Mouse (Mus musculus): ENCODE results near the gene Fam50b. TPM values are rescaled to one million over a fixed set of nuclear protein-coding genes. Genes with fewer than 3 reads are reported as not detected.
A peak's percentile ranks its signal among the peaks of the same experiment; 100 is the strongest.

Fam50b gene
- polyA plus RNA-seq (2012; rRNA removed), result 0.07 TPM in 1 of 2 replicates, not detected in the other

DNA sequence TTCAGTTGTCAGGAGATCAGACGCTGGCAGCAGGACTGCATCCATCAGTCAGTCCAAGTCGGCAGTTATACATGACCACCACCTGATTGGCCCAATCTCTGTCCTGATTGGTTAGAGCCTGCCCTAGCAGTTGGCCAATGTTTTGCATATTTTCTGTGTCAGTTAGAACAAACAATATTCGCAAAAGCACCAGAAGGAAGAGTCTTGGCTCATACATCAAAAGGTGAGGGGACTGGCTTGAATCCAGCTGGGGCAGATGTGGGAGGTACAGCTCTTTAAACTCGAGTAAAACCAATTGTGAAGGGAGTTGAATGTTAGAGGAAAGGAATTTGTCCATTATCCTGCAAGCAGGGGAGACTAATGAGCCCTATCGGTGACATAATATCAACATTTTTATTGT is at the start of gene Fam50b:
Gene Fam50b, plus strand, starts transcription at position 165 of the 400 bp plus-strand sequence.
- TF ChIP-seq POLR2A (IDR thresholded peaks at IDR 0.05; ENCODE audit: borderline replicate concordance, extremely low read depth, insufficient read depth, insufficient read length, poor library complexity, severe bottlenecking), result no peak
- no peak for TF ChIP-seq CTCF (IDR thresholded peaks at IDR 0.05; ENCODE audit: borderline replicate concordance, extremely low read depth, insufficient read depth, insufficient read length)
- peak; percentile 82 for DNase-seq (ENCODE audit: low read depth)

- DNase-seq (ENCODE audit: low read depth), result peak; percentile 52
- TF ChIP-seq POLR2A (IDR thresholded peaks at IDR 0.05; ENCODE audit: borderline replicate concordance, extremely low read depth, insufficient read depth, insufficient read length, poor library complexity, severe bottlenecking), result no peak
- TF ChIP-seq CTCF (IDR thresholded peaks at IDR 0.05; ENCODE audit: borderline replicate concordance, extremely low read depth, insufficient read depth, insufficient read length), result no peak
Measured at GRCm38 (mm10) chr13:34685008-34685765, 49.5 kb upstream of the Fam50b start.

DNA sequence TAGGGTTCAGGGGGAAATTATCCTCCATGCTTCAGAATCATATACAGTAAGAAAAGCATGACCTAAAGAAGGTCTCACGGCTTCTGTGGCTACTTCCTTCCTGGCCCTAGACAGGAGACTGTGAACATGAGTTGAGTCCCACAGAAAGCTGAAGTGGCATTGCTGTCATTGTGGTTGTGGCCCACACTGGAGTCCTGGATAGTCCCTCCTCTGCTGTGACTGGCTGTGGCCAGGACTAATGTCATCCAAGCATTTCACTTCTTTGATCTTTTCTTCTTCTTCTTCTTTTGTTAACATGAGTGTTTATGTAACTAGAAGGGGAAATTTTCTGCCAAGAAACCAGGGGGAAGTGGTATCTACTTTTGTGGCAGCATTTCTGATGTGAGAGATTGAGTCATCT is 43.6 kb upstream of the Fam50b start:
- no peak for TF ChIP-seq POLR2A (IDR thresholded peaks at IDR 0.05; ENCODE audit: borderline replicate concordance, extremely low read depth, insufficient read depth, insufficient read length, poor library complexity, severe bottlenecking)
- TF ChIP-seq CTCF (IDR thresholded peaks at IDR 0.05; ENCODE audit: borderline replicate concordance, extremely low read depth, insufficient read depth, insufficient read length), result no peak
- no peak for DNase-seq (ENCODE audit: low read depth)

GRCm38 (mm10) chr13:34693111-34693510 is 41.5 kb upstream of the Fam50b start:
- no peak for DNase-seq (ENCODE audit: low read depth)
- TF ChIP-seq POLR2A (IDR thresholded peaks at IDR 0.05; ENCODE audit: borderline replicate concordance, extremely low read depth, insufficient read depth, insufficient read length, poor library complexity, severe bottlenecking), result no peak
- TF ChIP-seq CTCF (IDR thresholded peaks at IDR 0.05; ENCODE audit: borderline replicate concordance, extremely low read depth, insufficient read depth, insufficient read length), result no peak

DNA sequence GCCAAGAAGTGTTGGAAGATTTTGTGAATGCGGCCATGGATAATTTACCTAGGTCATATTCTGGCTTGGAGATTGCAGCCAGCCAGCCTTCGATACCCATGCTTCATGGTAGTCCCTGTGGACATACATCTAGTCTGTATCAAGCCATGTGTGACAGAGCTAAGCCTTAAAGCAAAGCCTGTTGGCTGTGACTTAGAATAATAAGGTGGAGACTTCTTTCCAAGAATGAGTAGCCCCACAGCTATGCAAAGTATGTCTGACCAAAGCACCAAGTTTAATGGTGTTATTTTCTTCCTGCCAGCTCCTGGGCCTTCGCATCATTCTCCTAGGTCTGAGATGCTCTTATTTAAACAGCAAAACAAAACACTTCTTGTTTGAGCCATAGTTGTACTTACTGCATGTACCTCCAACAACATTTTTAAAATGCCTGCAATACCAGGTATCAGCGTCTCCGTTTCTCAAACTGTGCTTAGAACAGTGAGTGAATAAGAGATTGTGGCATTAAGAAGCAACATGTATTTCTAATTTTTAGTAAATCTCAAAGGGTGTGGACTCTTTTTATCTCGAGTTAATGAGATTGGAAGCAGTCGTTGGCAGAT is 37.8 kb upstream of the Fam50b start:
- DNase-seq (ENCODE audit: low read depth), result no peak
- TF ChIP-seq POLR2A (IDR thresholded peaks at IDR 0.05; ENCODE audit: borderline replicate concordance, extremely low read depth, insufficient read depth, insufficient read length, poor library complexity, severe bottlenecking) (no peak), CTCF (IDR thresholded peaks at IDR 0.05; ENCODE audit: borderline replicate concordance, extremely low read depth, insufficient read depth, insufficient read length) (no peak)

DNA sequence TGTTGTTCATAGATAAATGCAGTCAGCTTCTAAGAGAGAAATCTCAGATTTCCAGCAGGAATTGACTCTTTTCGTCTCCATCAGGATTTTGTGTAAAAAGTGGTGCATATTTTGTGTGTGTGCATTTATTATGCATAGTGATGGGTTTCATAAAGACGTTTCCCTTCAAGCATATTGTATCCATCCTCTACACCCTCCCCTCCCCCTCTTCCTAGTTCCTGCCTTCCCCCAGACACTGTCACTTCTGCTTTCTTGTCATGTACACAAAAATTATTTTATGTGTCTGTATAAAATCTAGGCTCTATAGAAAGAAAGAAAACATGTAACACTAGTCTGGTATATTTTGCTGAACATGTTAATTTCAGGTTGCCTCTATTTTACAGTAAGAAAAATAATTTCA is 34.6 kb upstream of the Fam50b start:
- no peak for TF ChIP-seq POLR2A (IDR thresholded peaks at IDR 0.05; ENCODE audit: borderline replicate concordance, extremely low read depth, insufficient read depth, insufficient read length, poor library complexity, severe bottlenecking)
- no peak for TF ChIP-seq CTCF (IDR thresholded peaks at IDR 0.05; ENCODE audit: borderline replicate concordance, extremely low read depth, insufficient read depth, insufficient read length)
- peak; percentile 10 for DNase-seq (ENCODE audit: low read depth)

DNA sequence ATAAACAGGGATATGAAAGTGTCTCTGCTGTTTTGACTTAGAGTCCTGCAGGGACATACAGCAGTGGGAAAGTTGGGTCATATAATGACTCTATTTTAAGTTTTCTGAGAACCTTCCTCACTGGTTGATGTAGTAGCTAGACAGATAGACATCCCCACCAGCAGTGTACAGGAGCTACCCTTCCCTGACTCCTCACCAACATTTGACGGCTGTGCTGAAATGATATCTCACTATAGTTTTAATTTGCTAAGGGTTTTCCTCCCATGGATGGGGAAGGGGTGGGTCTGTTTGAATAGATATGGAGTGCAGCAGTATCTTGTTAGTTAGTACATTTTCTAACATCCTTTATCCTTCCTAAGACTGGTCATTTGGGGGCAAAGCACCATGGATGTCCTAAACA is 34.0 kb upstream of the Fam50b start:
- TF ChIP-seq CTCF (IDR thresholded peaks at IDR 0.05; ENCODE audit: borderline replicate concordance, extremely low read depth, insufficient read depth, insufficient read length) (no peak), POLR2A (IDR thresholded peaks at IDR 0.05; ENCODE audit: borderline replicate concordance, extremely low read depth, insufficient read depth, insufficient read length, poor library complexity, severe bottlenecking) (no peak)
- DNase-seq (ENCODE audit: low read depth), result no peak

GRCm38 (mm10) chr13:34703301-34703700 is 31.3 kb upstream of the Fam50b start:
- DNase-seq (ENCODE audit: low read depth), result no peak
- TF ChIP-seq CTCF (IDR thresholded peaks at IDR 0.05; ENCODE audit: borderline replicate concordance, extremely low read depth, insufficient read depth, insufficient read length) (no peak), POLR2A (IDR thresholded peaks at IDR 0.05; ENCODE audit: borderline replicate concordance, extremely low read depth, insufficient read depth, insufficient read length, poor library complexity, severe bottlenecking) (no peak)

DNA sequence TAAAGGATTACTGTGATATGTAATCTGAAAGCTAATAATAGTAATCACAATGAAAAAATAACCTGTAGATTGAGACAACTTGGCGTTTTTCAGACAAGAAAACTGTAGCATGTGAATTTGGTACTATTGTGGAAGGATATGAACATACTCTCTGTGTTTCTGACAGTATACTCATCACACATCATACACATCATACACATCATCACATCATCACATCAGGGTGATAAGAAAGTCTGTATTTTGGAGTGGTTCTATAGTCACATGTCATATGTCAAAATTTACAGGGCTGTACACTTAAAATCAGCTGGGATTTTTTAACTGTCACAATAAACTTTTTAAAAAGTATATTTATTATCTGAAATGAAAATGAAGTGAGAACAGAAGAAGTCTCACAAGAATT is 30.9 kb upstream of the Fam50b start:
- no peak for DNase-seq (ENCODE audit: low read depth)
- TF ChIP-seq POLR2A (IDR thresholded peaks at IDR 0.05; ENCODE audit: borderline replicate concordance, extremely low read depth, insufficient read depth, insufficient read length, poor library complexity, severe bottlenecking) (no peak), CTCF (IDR thresholded peaks at IDR 0.05; ENCODE audit: borderline replicate concordance, extremely low read depth, insufficient read depth, insufficient read length) (no peak)

- DNase-seq (ENCODE audit: low read depth), result no peak
- TF ChIP-seq CTCF (IDR thresholded peaks at IDR 0.05; ENCODE audit: borderline replicate concordance, extremely low read depth, insufficient read depth, insufficient read length), result no peak
- no peak for TF ChIP-seq POLR2A (IDR thresholded peaks at IDR 0.05; ENCODE audit: borderline replicate concordance, extremely low read depth, insufficient read depth, insufficient read length, poor library complexity, severe bottlenecking)
Measured at GRCm38 (mm10) chr13:34704835-34705234, 29.8 kb upstream of the Fam50b start.

DNA sequence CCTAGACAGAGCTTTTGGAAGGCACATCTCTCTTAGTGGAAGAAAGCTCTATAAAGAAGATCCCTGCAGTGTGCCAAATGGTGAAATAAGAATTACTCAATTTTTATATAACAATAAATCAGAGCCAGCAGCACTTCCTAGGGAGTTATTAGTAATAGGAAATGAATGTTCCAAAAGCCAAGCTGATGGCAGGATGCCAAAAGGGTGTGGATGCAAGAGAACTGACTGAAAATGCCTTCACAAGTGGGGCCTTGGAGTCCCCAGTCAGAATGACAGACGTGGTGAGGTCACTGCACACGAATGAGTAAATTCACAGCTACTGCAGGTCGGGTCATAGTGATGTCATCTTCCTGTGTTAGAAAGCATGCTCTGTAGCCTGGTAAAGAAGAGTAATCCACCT is 25.7 kb upstream of the Fam50b start:
- peak; percentile 47 for DNase-seq (ENCODE audit: low read depth)
- TF ChIP-seq CTCF (IDR thresholded peaks at IDR 0.05; ENCODE audit: borderline replicate concordance, extremely low read depth, insufficient read depth, insufficient read length) (no peak), POLR2A (IDR thresholded peaks at IDR 0.05; ENCODE audit: borderline replicate concordance, extremely low read depth, insufficient read depth, insufficient read length, poor library complexity, severe bottlenecking) (no peak)

DNA sequence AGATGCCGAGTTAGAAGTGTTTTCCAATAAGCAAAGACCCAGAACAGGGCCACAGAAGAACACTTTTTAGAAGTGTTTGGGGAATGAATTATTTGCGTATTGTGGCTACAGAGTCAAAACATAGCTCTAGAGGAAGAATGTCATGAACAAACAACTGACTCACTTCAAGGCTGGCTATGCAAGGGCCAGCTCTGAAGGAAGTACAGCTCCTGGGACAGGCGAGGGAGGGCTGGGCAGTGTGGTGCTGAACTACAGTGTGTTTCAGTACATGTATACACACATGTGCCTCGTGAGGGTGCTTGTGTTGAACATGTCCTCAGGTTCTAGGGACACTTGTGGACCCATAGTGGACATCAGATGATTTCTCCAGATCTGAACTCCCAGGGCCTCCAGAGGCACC is 25.1 kb upstream of the Fam50b start:
- DNase-seq (ENCODE audit: low read depth), result no peak
- no peak for TF ChIP-seq POLR2A (IDR thresholded peaks at IDR 0.05; ENCODE audit: borderline replicate concordance, extremely low read depth, insufficient read depth, insufficient read length, poor library complexity, severe bottlenecking)
- no peak for TF ChIP-seq CTCF (IDR thresholded peaks at IDR 0.05; ENCODE audit: borderline replicate concordance, extremely low read depth, insufficient read depth, insufficient read length)

All from brain, embryonic 14.5 days (tissue).